Mouse (Mus musculus): ENCODE data around the gene Rapgef6. TPM values are rescaled to one million over a fixed set of nuclear protein-coding genes. Genes with fewer than 3 reads are reported as not detected.

Rapgef6 gene
- polyA plus RNA-seq (2014; fragmentation: Nextera tagmentation; extraction: Ambion mirVana) = 19.4 and 35.8 TPM in 2 replicates

- H3K4me3 ChIP-seq (ENCODE audit: low read length) = peak within 1 kb of the TSS; percentile 79
- H3K9me3 ChIP-seq (ENCODE audit: control insufficient read depth, low read length) = no peaks in the 10 kb centered on the region
- peak within 1 kb of the TSS; percentile 77 for H3K9ac ChIP-seq (ENCODE audit: low read depth, low read length)
- peaks cover 10% of the 10 kb centered on the region; the same call in 1 of the 2 replicates for H3K4me1 ChIP-seq (ENCODE audit: control insufficient read depth, insufficient read depth, low read length)
- H3K27ac ChIP-seq (ENCODE audit: low read depth, low read length) = peak within 1 kb of the TSS; percentile 91
- ATAC-seq (ENCODE audit: low FRiP score, low TSS enrichment) = peak; percentile 97
- under 1% methylated on average over 73 of the region's 73 CpGs for WGBS
- H3K27me3 ChIP-seq (ENCODE audit: control insufficient read depth, insufficient read depth, low read length) = no peaks in the 10 kb centered on the region
- no peaks in the 10 kb centered on the region for H3K36me3 ChIP-seq (ENCODE audit: control insufficient read depth, insufficient read depth, low read length)
- peak within 1 kb of the TSS; percentile 73 for H3K4me2 ChIP-seq (replicated peaks; ENCODE audit: low read depth, low read length)
Measured at GRCm38 (mm10) chr11:54522529-54523430, at the start of gene Rapgef6. Gene Rapgef6 (plus strand): TSS chr11:54522847.

DNA sequence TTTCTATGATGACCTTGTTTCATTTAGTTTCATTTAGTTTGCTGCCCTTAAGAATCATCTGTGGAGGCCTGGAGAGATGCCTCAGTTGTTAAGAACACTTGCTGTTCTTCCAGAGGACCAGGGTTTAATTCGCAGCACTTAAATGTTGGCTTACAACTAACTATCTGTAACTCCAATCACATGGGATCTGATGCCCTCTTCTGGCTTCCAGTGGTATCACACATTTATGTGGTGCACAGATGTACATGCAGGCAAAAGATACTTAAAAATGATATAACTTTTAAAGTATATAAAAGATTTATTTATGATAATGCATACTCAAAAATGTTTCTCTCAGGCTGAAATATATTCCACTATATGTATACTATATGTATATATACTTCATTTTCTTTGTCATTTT is 44.2 kb upstream of the Rapgef6 start:
- H3K9me3 ChIP-seq (ENCODE audit: control insufficient read depth, low read length) = 0 out of 2 replicates have a peak, but pooled peaks cover 2% of the 10 kb centered on the region
- no peak overlapping the region for H3K27ac ChIP-seq (ENCODE audit: low read depth, low read length)
- no peak overlapping the region for H3K9ac ChIP-seq (ENCODE audit: low read depth, low read length)
- no peaks in the 10 kb centered on the region for H3K4me1 ChIP-seq (ENCODE audit: control insufficient read depth, insufficient read depth, low read length)
- H3K36me3 ChIP-seq (ENCODE audit: control insufficient read depth, insufficient read depth, low read length) = peaks cover 12% of the 10 kb centered on the region; the same call in 1 of the 2 replicates
- H3K27me3 ChIP-seq (ENCODE audit: control insufficient read depth, insufficient read depth, low read length) = no peaks in the 10 kb centered on the region
- H3K4me3 ChIP-seq (ENCODE audit: low read length) = no peak overlapping the region
- WGBS = 88% methylated on average over 1 of the region's 1 CpGs
- no peak for ATAC-seq (ENCODE audit: low FRiP score, low TSS enrichment)
- H3K4me2 ChIP-seq (replicated peaks; ENCODE audit: low read depth, low read length) = no peak overlapping the region

DNA sequence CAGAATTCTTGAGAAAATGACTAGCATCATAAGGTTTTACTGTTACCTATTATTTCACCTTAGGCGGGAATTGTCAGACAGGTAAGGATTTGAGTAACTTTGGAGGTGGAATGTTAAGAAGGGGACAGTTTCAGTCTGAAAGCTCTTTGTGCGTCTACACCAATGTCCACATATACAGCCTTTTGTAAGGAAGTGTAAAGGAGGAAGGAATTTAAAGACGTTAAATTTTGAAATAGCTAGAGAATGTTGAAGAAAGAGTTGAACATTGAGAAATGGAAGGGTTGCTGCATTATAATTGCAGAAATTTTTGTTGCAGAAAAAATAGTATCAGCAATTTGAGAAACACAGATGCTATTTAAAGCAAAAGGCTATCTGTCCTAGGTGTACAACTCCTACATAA is 36.6 kb upstream of the Rapgef6 start:
- 96% methylated on average over 3 of the region's 3 CpGs for WGBS
- no peak for ATAC-seq (ENCODE audit: low FRiP score, low TSS enrichment)
- Histone ChIP-seq H3K4me3 (ENCODE audit: low read length) (no peak overlapping the region), H3K9ac (ENCODE audit: low read depth, low read length) (no peak overlapping the region), H3K27me3 (ENCODE audit: control insufficient read depth, insufficient read depth, low read length) (no peaks in the 10 kb centered on the region), H3K36me3 (ENCODE audit: control insufficient read depth, insufficient read depth, low read length) (peaks cover 7% of the 10 kb centered on the region; the same call in 1 of the 2 replicates), H3K27ac (ENCODE audit: low read depth, low read length) (no peak overlapping the region), H3K9me3 (ENCODE audit: control insufficient read depth, low read length) (no peaks in the 10 kb centered on the region), H3K4me2 (replicated peaks; ENCODE audit: low read depth, low read length) (no peak overlapping the region), H3K4me1 (ENCODE audit: control insufficient read depth, insufficient read depth, low read length) (no peaks in the 10 kb centered on the region)

GRCm38 (mm10) chr11:54491946-54492558 is 30.6 kb upstream of the Rapgef6 start:
- no peak for ATAC-seq (ENCODE audit: low FRiP score, low TSS enrichment)
- Histone ChIP-seq H3K4me3 (ENCODE audit: low read length) (no peak overlapping the region), H3K4me2 (replicated peaks; ENCODE audit: low read depth, low read length) (no peak overlapping the region), H3K4me1 (ENCODE audit: control insufficient read depth, insufficient read depth, low read length) (no peaks in the 10 kb centered on the region), H3K36me3 (ENCODE audit: control insufficient read depth, insufficient read depth, low read length) (peaks cover 7% of the 10 kb centered on the region; the same call in 1 of the 2 replicates), H3K9ac (ENCODE audit: low read depth, low read length) (no peak overlapping the region), H3K9me3 (ENCODE audit: control insufficient read depth, low read length) (no peaks in the 10 kb centered on the region), H3K27me3 (ENCODE audit: control insufficient read depth, insufficient read depth, low read length) (no peaks in the 10 kb centered on the region), H3K27ac (ENCODE audit: low read depth, low read length) (no peak overlapping the region)
- whole genome bisulfite sequencing = 97% methylated on average over 1 of the region's 1 CpGs

- Histone ChIP-seq H3K9ac (ENCODE audit: low read depth, low read length) (no peak overlapping the region), H3K27me3 (ENCODE audit: control insufficient read depth, insufficient read depth, low read length) (no peaks in the 10 kb centered on the region), H3K36me3 (ENCODE audit: control insufficient read depth, insufficient read depth, low read length) (peaks cover 8% of the 10 kb centered on the region; the same call in 1 of the 2 replicates), H3K9me3 (ENCODE audit: control insufficient read depth, low read length) (no peaks in the 10 kb centered on the region), H3K4me2 (replicated peaks; ENCODE audit: low read depth, low read length) (no peak overlapping the region), H3K4me1 (ENCODE audit: control insufficient read depth, insufficient read depth, low read length) (no peaks in the 10 kb centered on the region), H3K27ac (ENCODE audit: low read depth, low read length) (no peak overlapping the region), H3K4me3 (ENCODE audit: low read length) (no peak overlapping the region)
- WGBS = 82% methylated on average over 4 of the region's 4 CpGs
- no peak for ATAC-seq (ENCODE audit: low FRiP score, low TSS enrichment)
Measured at GRCm38 (mm10) chr11:54492559-54492958, 30.1 kb upstream of the Rapgef6 start.

DNA sequence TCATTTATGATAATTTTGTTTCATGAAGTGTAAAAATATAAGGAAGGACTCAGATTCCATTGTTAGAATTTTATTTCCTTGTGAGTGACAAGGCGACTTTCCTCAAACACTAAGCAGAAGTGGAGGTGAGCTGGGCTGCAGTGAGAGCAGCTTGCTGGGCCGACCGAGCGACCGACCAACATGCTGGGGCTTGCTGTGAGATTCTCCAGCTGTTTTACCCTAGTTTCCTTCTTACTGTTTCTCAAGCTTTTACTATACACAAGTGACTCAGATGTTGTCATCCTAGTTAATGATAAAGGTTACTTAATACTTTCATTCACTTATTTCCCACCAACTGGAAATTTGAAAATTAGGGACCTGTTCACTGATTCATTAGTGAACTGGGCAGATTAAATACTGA is 22.8 kb upstream of the Rapgef6 start:
- 84% methylated on average over 5 of the region's 5 CpGs for WGBS
- no peak for ATAC-seq (ENCODE audit: low FRiP score, low TSS enrichment)
- H3K4me2 ChIP-seq (replicated peaks; ENCODE audit: low read depth, low read length) = no peak overlapping the region
- H3K27me3 ChIP-seq (ENCODE audit: control insufficient read depth, insufficient read depth, low read length) = no peaks in the 10 kb centered on the region
- no peak overlapping the region for H3K9ac ChIP-seq (ENCODE audit: low read depth, low read length)
- no peaks in the 10 kb centered on the region for H3K9me3 ChIP-seq (ENCODE audit: control insufficient read depth, low read length)
- H3K4me1 ChIP-seq (ENCODE audit: control insufficient read depth, insufficient read depth, low read length) = no peaks in the 10 kb centered on the region
- no peak overlapping the region for H3K27ac ChIP-seq (ENCODE audit: low read depth, low read length)
- H3K4me3 ChIP-seq (ENCODE audit: low read length) = no peak overlapping the region
- H3K36me3 ChIP-seq (ENCODE audit: control insufficient read depth, insufficient read depth, low read length) = peaks cover 35% of the 10 kb centered on the region

DNA sequence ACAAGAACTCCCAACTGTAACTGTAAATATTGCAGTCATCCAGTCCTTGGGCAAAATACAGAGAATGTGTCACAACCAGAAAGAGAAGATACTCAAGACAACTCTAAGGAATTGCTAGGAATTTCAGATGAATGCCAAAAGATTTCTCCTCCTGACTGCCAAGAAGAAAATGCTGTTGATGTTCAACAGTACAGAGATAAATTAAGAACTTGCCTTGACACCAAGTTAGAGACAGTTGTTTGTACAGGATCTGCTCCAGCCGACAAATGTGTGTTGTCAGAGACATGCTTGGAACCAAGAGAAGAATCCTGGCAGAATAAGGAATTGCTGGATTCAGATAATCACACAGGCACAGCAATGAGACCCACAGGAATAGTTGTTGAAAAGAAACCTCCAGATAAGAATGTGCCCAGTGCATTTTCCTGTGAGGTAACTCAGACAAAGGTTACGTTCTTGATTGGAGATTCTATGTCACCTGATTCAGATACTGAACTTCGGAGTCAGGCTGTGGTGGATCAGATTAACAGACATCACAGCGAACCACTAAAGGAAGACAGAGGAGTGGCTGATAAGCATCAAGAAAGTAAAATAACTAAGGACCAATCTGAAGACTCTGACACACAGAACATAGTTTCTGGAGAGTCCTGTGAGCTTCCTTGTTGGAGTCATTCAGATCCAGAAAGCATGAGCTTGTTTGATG is 20.0 kb upstream of the Rapgef6 start:
- Histone ChIP-seq H3K27ac (ENCODE audit: low read depth, low read length) (no peak overlapping the region), H3K9ac (ENCODE audit: low read depth, low read length) (no peak overlapping the region), H3K4me3 (ENCODE audit: low read length) (no peak overlapping the region), H3K36me3 (ENCODE audit: control insufficient read depth, insufficient read depth, low read length) (peaks cover 38% of the 10 kb centered on the region), H3K4me1 (ENCODE audit: control insufficient read depth, insufficient read depth, low read length) (no peaks in the 10 kb centered on the region), H3K27me3 (ENCODE audit: control insufficient read depth, insufficient read depth, low read length) (no peaks in the 10 kb centered on the region), H3K4me2 (replicated peaks; ENCODE audit: low read depth, low read length) (no peak overlapping the region), H3K9me3 (ENCODE audit: control insufficient read depth, low read length) (no peaks in the 10 kb centered on the region)
- ATAC-seq (ENCODE audit: low FRiP score, low TSS enrichment) = no peak
- 91% methylated on average over 4 of the region's 4 CpGs for WGBS

- Histone ChIP-seq H3K9ac (ENCODE audit: low read depth, low read length) (no peak overlapping the region), H3K9me3 (ENCODE audit: control insufficient read depth, low read length) (no peaks in the 10 kb centered on the region), H3K4me3 (ENCODE audit: low read length) (no peak overlapping the region), H3K36me3 (ENCODE audit: control insufficient read depth, insufficient read depth, low read length) (peaks cover 12% of the 10 kb centered on the region; the same call in 1 of the 2 replicates), H3K27ac (ENCODE audit: low read depth, low read length) (no peak overlapping the region), H3K27me3 (ENCODE audit: control insufficient read depth, insufficient read depth, low read length) (no peaks in the 10 kb centered on the region), H3K4me1 (ENCODE audit: control insufficient read depth, insufficient read depth, low read length) (no peaks in the 10 kb centered on the region), H3K4me2 (replicated peaks; ENCODE audit: low read depth, low read length) (no peak overlapping the region)
- no peak for ATAC-seq (ENCODE audit: low FRiP score, low TSS enrichment)
Measured at GRCm38 (mm10) chr11:54513584-54513983, 9.1 kb upstream of the Rapgef6 start.
